Mouse (Mus musculus): ENCODE results near the gene Proca1.

Gene Proca1

DNA sequence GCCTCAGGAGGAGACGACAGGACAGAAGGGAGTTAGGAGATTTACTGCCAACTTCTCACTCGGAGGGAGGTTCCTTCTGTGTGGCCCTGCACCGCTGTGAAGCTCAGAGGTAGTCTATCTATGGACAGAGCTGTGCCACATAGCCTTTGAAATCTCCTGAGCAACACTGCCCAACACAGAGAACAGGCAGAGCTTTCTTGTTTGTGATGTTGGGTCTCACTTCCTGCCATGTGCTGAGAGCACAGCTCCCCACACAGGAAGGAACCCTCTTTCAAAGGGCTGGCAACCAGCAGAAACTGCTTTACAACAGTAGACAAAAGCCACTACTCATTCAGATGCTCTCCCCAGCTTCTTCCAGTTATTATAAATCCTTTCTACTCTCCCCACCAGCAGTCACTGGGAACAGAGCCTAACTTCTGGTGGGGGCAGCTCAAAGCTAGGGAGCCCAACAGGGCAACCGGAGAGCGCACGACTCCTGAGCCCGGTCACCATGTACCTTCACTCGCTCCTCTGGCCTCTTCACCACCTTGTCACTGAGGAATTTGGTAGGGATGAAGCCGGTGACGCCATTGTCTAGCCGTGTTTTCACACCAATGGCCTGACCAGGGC lies 22.6 kb downstream of the Proca1 start:
- peak; percentile 16 for DNase-seq (ENCODE audit: low read depth, low spot score)

DNA sequence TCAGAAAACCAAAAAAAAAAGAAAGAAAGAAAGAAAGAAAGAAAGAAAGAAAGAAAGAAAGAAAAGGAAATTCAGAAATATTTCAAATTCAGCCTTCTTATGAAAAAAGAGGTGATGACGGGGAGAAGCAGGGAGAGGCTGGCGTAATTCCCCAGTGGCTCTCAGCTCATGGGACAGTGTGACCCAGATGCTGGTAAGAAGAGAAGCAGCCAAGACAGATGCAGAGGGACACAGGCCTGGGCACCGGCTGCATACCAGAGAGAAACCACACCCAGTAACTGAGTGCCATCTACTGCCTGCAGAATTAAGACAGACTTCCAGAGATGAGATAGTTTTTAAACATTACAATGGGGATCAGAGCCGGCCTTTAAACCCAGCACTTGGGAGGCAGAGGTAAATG lies 30.4 kb downstream of the Proca1 start:
- no peak for DNase-seq (ENCODE audit: low read depth, low spot score)

DNA sequence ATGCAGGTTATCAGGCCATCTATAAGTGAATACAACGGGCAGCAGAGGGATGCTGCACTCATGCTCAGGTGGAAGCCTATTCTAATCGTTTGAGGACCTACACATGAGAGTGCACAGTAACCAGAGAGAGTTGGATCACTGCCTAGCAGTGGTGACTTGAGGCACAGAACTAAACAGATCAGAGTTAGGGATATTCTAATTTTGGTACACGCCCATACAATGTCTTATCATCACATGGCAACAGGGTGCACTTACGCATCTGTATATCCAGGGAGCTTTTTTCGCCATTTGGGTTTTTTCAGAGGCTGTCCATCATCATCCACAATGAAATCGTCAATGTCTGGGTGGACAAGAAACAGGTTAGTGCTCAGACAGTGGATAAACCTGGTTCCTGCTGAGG lies 38.3 kb downstream of the Proca1 start:
- no peak for DNase-seq (ENCODE audit: low read depth, low spot score)

DNA sequence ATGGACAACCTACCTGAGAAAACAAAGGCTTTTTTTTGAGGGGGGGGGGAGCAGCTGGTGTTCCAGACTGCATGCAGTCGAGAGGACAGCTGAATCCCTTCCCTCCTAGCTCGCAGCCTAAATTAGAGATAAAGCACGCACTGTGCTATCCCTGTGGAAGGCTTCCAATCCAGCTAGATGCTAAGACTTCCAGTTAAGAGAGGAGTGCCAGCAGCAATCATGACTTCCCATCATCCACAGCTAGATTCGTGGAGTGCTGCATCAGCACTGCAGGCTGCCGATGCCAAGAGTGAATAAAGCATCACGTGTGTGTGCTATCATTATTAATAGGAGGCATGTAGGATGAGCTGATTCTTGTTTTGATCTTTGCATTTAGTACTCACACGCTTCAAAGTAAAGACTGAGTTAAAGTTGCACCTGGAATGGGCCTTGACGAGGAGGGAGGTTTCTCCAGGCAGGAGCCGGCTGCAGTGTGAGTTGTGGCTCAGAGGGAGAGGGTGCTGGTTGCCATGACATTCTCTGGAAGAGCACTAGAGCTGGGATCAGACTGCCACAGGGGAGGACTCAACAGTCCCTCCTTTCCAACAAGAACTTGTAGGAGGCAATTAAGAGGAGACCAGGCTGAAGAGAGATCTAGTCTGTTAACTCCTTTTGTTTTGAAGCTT lies 47.1 kb downstream of the Proca1 start:
- peak; percentile 89 for DNase-seq (ENCODE audit: low read depth, low spot score)

DNA sequence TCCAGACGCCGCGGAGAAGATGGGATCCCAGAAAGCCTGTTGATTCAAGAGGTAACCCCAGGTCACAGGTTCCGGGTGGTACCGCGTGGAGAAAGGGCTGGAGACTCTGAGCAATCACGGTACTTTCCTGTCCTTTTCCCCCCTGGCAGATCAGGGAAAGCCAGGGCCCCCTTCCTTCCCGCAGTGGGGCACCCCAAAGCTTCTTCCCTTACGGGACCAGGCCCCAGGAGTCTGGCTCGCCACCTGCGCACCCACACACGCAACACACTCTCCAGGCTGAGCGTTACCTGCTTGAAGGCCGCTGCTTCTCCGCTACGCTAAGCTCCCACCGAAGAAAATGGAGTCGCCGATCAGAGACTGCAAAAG lies 52.1 kb downstream of the Proca1 start:
- no peak for DNase-seq (ENCODE audit: low read depth, low spot score)

DNA sequence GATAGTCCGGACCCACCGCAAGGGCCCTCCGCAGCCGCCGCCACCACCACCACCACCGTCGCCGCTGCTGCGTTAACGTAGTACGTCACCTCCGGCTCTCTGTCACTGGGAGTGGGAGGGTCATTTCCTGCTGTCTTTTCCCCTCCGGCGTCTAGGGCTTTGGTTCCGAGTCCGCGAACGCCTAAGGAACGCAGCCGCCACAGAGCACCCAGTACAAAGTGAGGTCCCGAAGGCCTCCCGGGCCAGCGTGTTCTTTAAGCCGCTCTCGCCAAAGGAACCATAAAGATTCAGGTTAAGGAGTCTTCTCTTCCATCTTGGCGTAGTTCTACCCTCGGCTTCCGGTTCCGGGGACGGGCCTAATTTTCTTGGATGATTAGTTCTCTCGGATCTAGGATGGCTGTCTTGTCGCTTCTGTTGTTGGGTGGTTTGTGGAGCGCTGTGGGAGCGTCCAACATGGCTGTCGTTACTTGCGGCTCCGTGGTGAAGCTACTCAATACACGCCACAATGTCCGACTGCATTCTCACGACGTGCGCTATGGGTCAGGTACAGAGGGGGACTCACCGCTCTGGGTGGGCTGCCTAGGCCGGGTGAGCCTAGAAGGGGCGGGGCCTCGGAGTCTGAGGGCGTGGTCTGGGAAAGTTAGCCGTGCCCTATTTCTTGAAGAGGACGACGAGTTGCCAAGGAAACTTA lies 52.6 kb downstream of the Proca1 start, which contains the start of the genes Sdf2 and Supt6:
Gene Sdf2, plus strand, starts transcription at position 120 of the 691 bp plus-strand sequence.
Gene Supt6, minus strand, starts transcription at position 361 of the 691 bp plus-strand sequence.
- DNase-seq (ENCODE audit: low read depth, low spot score) = peak; percentile 93

DNA sequence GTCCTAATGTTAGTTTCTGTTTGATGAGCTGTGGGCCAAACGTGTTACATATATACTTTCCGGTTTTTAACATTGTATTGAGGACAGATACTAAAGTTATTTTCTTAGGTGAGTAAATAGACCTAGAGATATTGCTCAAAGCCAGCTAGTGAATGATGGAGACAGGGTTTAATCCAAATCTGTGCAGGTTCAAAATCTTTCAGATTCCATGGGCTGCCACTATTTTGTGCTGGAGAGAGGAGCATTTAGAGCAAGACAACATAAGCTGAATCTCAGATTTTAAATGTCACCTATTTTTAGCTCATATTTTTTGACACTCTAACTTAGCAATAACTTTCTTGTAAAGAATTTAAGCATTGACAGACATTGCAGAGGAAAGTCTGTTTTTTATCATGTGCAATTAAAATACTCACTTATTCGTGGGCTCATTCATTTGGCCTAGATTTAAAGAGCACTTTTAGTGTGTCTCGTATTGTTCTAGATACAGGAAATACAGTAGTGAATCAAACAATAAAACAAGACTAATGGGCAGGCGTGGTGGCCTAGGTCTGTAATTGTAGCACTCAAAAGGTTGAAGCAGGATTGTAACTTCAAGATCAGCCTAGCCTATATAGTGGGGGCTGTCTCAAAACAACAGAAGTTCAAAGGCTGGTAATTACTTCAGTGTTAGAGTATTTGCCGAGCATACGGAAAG lies 53.3 kb downstream of the Proca1 start:
- no peak for DNase-seq (ENCODE audit: low read depth, low spot score)

DNA sequence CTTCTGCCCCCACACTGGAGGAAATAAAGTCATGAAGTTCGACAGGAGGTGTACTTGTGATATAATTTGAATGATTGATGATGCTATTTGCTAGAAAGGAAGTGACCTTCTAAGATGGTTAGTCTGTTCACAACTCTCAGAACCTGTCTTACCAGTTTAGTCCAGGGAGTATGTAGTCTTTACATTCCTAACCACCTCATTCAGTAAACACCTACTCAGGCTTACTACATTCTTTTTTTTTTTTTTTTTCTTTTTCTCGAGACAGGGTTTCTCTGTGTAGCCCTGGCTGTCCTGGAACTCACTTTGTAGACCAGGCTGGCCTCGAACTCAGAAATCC lies 53.8 kb downstream of the Proca1 start:
- DNase-seq (ENCODE audit: low read depth, low spot score) = no peak

DNA sequence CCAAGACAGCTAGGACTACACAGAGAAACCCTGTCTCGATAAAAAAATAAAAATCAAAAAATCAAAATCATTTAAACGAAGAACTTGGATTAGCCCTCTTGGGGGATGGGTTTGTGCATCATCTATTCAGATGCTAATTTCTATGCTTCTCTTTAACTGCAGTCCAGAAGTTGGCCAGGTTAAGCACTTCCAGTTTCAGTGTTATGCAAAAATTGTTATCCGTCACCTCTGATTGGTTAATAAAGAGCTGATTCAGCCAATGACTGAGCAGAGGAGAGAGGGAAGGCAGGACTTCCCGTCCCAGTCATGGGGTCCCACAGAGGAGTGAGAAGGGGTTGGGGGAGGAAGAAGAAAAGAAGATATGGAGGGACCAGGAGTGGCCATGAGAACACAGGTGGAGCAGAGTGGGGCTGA lies 54.5 kb downstream of the Proca1 start:
- no peak for DNase-seq (ENCODE audit: low read depth, low spot score)
